Mouse (Mus musculus): ENCODE data around the gene Krtcap3. TPM values are rescaled to one million over a fixed set of nuclear protein-coding genes. Genes with fewer than 3 reads are reported as not detected.

The Krtcap3 gene
- polyA plus RNA-seq, 1 experiment, result 4.6 TPM

DNA sequence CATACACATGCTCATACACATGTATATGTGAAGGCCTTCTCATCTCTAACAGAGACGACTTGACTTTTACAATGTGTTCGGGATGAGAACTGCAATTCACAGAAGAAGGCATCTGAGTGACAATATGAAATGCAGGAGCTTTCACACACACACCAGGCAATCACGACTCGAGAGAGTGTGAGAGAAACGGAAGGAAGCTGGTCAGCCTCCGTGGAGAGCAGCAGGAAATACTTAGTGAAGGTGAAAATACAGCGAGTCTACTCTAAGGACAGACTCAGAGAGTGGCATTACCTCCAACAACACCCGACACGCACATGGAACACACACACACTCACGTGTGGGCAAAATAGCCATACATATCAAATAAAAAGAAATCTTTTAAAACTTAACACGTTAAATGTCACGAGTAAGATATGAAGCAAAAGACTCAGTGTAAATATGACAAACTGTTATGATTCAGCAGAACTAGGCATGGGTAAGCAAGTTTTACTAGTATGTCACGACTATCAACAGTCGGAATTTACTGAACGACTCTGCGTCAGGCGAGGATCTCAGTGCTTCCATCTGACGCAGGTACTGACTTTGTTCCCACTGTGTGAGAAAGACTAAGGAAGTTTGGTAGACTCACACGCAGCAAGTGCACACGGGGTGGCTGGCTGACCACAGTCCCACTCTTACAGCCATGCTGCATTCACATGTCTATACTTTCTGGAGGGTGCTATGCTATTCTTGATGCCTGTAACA is 27.9 kb downstream of the Krtcap3 start:
- no peak for TF ChIP-seq POLR2A (IDR thresholded peaks at IDR 0.05; ENCODE audit: borderline replicate concordance, low read depth, low read length)
- no peak for TF ChIP-seq CTCF (IDR thresholded peaks at IDR 0.05; ENCODE audit: low read depth, low read length)
- H3K4me3 ChIP-seq (ENCODE audit: insufficient read depth, low read length), result no peak overlapping the region
- no peak overlapping the region for H3K27ac ChIP-seq (ENCODE audit: insufficient read depth, low read depth, low read length)
- H3K4me1 ChIP-seq (ENCODE audit: control insufficient read depth, insufficient read depth, low read length), result no peaks in the 10 kb centered on the region

DNA sequence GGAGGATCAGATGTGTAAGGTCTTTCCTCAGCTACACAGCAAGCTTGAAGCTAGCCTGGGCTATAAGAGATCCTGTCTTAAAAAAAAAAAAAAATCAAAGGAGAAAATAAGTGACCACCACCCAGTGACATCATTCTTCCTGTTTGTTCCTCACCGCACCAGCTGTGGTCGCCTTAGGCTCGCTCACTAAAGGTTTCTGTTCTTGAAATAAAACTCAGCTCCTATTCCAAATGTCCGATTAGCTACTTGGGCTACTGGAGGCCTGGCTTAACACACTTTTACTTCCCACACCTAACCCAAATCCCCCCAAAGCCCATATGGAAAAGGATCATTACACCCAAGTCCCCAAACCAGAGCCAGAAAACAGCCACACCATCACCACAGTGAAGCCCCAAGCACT is 36.7 kb downstream of the Krtcap3 start:
- TF ChIP-seq CTCF (IDR thresholded peaks at IDR 0.05; ENCODE audit: low read depth, low read length), result no peak; the same call in 1 of the 2 replicates
- TF ChIP-seq POLR2A (IDR thresholded peaks at IDR 0.05; ENCODE audit: borderline replicate concordance, low read depth, low read length), result no peak
- H3K4me3 ChIP-seq (ENCODE audit: insufficient read depth, low read length), result peak overlapping the region; percentile 34
- H3K27ac ChIP-seq (ENCODE audit: insufficient read depth, low read depth, low read length), result peak overlapping the region; percentile 81
- peaks cover 23% of the 10 kb centered on the region for H3K4me1 ChIP-seq (ENCODE audit: control insufficient read depth, insufficient read depth, low read length)

DNA sequence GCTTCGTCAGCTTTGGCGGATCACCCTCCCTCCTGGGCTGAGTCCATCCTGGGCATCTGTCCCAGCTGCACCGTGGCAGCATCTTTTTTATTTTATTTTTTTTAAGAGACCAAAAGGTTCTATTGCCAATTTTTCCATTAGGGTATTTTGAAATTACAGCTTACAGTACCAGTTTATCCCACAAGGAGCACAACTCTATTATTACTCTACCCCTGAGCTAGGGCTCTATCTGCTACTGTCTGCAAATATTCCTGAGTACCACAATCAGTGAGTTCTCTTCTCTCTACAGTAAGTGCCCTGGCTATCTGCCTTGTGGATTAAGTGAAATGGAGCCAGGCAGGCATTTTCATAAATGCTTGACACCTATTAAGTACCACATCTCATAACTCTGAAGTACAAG is 37.2 kb downstream of the Krtcap3 start:
- peaks cover 23% of the 10 kb centered on the region for H3K4me1 ChIP-seq (ENCODE audit: control insufficient read depth, insufficient read depth, low read length)
- TF ChIP-seq CTCF (IDR thresholded peaks at IDR 0.05; ENCODE audit: low read depth, low read length), result no peak
- no peak for TF ChIP-seq POLR2A (IDR thresholded peaks at IDR 0.05; ENCODE audit: borderline replicate concordance, low read depth, low read length)
- peak overlapping the region; percentile 81 for H3K27ac ChIP-seq (ENCODE audit: insufficient read depth, low read depth, low read length)
- peak overlapping the region; percentile 34 for H3K4me3 ChIP-seq (ENCODE audit: insufficient read depth, low read length)

DNA sequence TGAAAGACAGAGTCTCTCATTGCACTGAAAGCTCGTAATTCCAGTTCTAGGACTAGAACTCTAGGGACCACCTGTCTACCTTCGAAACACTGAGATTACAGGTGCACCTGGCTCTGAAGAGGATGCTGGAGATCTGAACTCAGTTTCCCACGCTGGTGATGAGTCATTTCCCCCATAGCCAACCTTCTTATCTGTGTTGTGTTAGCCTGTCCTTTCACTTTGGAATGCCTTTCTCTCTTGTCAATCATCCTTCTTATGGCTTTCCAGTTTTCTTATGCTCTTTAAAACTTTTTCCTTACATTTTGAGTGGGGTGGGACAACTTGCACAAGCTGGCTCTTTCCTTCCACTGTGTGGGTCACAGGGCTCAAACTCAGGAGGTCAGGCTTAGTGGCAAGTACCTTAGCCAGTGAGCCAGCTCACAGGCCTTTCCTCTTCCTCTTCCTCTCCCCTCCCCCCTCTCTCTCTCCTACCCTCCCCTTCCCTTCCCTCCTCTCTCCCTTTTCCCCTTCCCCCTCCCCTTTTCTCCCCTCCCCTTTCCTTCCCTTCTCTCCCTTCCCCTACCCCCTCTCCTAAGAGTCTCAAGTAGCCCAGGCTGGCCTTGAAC is 38.2 kb downstream of the Krtcap3 start:
- Histone ChIP-seq H3K4me1 (ENCODE audit: control insufficient read depth, insufficient read depth, low read length) (peaks cover 23% of the 10 kb centered on the region), H3K27ac (ENCODE audit: insufficient read depth, low read depth, low read length) (peak overlapping the region; percentile 62), H3K4me3 (ENCODE audit: insufficient read depth, low read length) (peak overlapping the region; percentile 65; the same call in 1 of the 2 replicates)
- TF ChIP-seq POLR2A (IDR thresholded peaks at IDR 0.05; ENCODE audit: borderline replicate concordance, low read depth, low read length), result no peak
- TF ChIP-seq CTCF (IDR thresholded peaks at IDR 0.05; ENCODE audit: low read depth, low read length), result no peak

DNA sequence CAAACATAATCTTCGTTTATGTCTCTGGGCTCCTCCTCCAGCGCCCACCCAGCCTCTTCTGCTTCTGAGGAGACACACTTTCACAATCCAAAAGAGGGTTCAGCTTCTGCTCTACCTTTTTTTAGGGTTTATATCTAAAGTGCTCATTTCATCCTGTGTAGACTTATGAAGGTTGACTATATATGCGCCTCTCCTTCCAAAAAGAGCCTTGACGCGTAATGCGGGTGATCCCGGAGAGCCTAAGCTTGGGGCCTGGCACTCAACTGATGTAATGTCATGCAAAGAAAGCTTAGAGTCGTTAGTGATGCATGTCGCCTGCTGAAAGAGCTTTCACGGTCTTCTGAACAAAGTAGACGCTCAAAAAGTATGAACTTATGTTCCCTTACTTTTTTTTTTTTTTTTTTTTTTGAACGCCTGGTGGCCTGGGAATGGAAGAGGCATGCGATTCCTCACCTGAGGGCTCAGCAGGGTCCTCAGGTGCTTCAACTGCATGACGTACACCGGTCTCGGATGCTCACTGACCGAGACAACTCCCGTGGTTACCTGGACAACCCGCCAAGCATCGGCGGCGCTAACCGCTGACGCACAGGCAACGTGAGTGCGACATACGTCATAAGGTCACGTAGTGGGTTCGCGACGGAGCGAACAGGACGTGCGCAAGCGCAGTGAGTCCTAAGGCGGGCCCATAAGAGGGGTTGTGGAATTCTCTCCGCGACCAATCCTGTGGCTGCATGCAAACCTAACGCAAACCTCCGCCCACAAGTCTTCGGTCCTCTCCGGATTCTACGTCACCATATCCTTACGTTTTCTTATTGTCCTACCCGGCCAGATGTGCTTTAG is 39.2 kb downstream of the Krtcap3 start, which contains the start of gene Ift172:
Ift172 (minus strand) TSS at position 596 of the 840 bp plus-strand sequence.
- H3K27ac ChIP-seq (ENCODE audit: insufficient read depth, low read depth, low read length), result peak within 1 kb of the TSS; percentile 62
- TF ChIP-seq CTCF (IDR thresholded peaks at IDR 0.05; ENCODE audit: low read depth, low read length), result no peak
- no peak for TF ChIP-seq POLR2A (IDR thresholded peaks at IDR 0.05; ENCODE audit: borderline replicate concordance, low read depth, low read length)
- H3K4me1 ChIP-seq (ENCODE audit: control insufficient read depth, insufficient read depth, low read length), result peaks cover 23% of the 10 kb centered on the region
- H3K4me3 ChIP-seq (ENCODE audit: insufficient read depth, low read length), result peak within 1 kb of the TSS; percentile 67

DNA sequence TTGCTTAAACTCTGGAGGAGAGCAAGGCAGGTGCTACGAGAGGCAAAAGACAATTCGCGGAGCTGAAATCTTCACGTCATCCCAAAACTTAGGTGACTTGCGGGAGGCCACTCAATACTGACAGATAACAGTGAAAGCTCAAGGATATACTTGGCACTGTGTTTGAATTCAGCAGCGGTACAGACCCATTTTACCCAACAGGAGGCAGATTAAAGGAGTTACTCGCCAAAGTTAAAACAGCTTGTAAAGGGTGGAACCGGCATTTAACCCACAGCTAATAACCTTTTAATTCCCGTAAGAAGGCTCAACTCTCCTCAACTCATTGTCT is 39.8 kb downstream of the Krtcap3 start:
- Histone ChIP-seq H3K4me1 (ENCODE audit: control insufficient read depth, insufficient read depth, low read length) (peaks cover 23% of the 10 kb centered on the region), H3K27ac (ENCODE audit: insufficient read depth, low read depth, low read length) (peak overlapping the region; percentile 3; the same call in 1 of the 2 replicates), H3K4me3 (ENCODE audit: insufficient read depth, low read length) (peak overlapping the region; percentile 67)
- TF ChIP-seq POLR2A (IDR thresholded peaks at IDR 0.05; ENCODE audit: borderline replicate concordance, low read depth, low read length), result no peak
- TF ChIP-seq CTCF (IDR thresholded peaks at IDR 0.05; ENCODE audit: low read depth, low read length), result no peak

DNA sequence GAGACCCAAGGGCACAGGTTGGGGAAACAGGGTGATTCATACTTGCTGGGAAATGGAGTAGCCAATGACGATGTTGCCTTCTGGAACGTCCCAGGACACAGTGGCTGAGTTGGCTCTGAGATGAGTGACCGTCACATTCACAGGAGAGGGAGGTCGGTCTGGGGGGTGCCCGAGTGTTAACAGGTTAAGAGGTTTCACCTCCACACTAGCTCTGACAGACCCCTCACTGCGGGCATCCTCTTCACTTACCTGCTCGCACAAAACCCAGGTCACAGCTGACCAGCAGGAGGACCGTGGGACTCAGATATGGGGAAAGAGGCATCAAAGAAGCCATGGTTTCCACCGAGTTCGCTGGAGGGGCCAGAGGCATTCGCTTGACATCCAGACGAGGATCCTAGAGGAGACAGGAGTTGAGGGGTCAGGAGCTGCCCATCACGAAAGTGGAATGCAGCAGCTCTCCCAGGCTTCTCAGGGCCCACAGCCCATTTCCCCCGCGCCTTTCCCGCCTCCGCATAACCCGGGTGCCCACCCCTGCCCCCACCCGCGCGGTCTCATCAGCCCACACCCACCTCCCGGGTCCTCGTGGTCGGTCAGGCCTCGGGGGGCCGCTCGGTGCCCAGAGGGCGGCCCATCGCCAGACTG is 43.6 kb downstream of the Krtcap3 start:
- Histone ChIP-seq H3K4me3 (ENCODE audit: insufficient read depth, low read length) (peak overlapping the region; percentile 51), H3K27ac (ENCODE audit: insufficient read depth, low read depth, low read length) (no peak overlapping the region), H3K4me1 (ENCODE audit: control insufficient read depth, insufficient read depth, low read length) (peaks cover 12% of the 10 kb centered on the region)
- TF ChIP-seq POLR2A (IDR thresholded peaks at IDR 0.05; ENCODE audit: borderline replicate concordance, low read depth, low read length) (no peak), CTCF (IDR thresholded peaks at IDR 0.05; ENCODE audit: low read depth, low read length) (no peak)

DNA sequence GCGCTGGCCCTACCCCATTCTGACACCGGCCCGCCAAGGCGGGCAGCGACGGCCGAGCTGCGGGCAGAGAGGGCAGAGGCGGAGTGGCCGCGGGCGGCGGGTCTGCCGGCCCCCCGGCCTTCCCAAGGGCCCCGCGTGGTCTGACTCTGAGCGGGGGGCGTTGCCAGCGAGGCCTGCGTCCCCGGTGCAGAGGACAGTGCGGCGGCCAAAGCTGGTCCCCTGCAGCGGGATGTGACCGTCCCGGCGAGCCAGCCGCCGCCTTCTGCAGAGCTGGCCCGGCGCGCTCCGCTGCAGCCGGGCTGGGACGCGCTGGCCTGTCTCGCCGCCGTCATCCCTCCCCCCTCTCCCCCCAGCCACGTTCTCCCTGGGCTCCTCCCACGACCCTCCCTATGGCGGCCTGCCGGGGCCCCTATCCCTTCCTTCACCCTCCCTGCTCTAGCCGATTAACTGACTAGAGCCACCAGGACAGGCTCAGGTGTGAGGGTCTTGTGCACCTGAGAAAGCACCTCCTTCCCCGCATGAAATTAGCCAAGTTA is 44.2 kb downstream of the Krtcap3 start, which contains the start of gene Fndc4:
Fndc4 (minus strand) TSS at position 475 of the 536 bp plus-strand sequence.
- Histone ChIP-seq H3K4me3 (ENCODE audit: insufficient read depth, low read length) (peak within 1 kb of the TSS; percentile 51), H3K27ac (ENCODE audit: insufficient read depth, low read depth, low read length) (no peak within 1 kb of the TSS), H3K4me1 (ENCODE audit: control insufficient read depth, insufficient read depth, low read length) (peaks cover 12% of the 10 kb centered on the region)
- no peak for TF ChIP-seq CTCF (IDR thresholded peaks at IDR 0.05; ENCODE audit: low read depth, low read length)
- TF ChIP-seq POLR2A (IDR thresholded peaks at IDR 0.05; ENCODE audit: borderline replicate concordance, low read depth, low read length), result no peak
